Mouse (Mus musculus) adrenal gland, postnatal 4 days (tissue): ENCODE measurements around the gene Ror1. TPM values are rescaled to one million over a fixed set of nuclear protein-coding genes. Genes with fewer than 3 reads are reported as not detected.

ENCODE experiments used
- DNase-seq, 2 experiments: peaks; one replicate each; pipeline ENCODE4 v3.0.0; 2021 to 2022; ENCODE audit warnings: low spot score in 2 of 2, mixed read lengths in 2 of 2
- total RNA-seq, 2 experiments: library from RNA; stranded (reverse); gene quantifications; 2 replicates each; pipeline ENCODE4 v1.2.3; 2021

Ror1 gene
- total RNA-seq, 2 experiments from 2014 or later: 12.0 to 13.6 TPM

- no peak for DNase-seq
Observed at GRCm38 (mm10) chr4:100436169-100436547, 340.6 kb downstream of the Ror1 start.

GRCm38 (mm10) chr4:100446897-100447296 lies 351.3 kb downstream of the Ror1 start:
- no peak for DNase-seq

GRCm38 (mm10) chr4:100462493-100463120 lies 367.0 kb downstream of the Ror1 start:
- no peak for DNase-seq

- DNase-seq: peak; percentile 10 to 12
Observed at GRCm38 (mm10) chr4:100478592-100479321, 383.2 kb downstream of the Ror1 start, which contains the start of gene Ube2u. TSS of gene Ube2u (plus strand) at chr4:100478849.

- no peak for DNase-seq
Observed at GRCm38 (mm10) chr4:100488447-100488846, 392.9 kb downstream of the Ror1 start.

Other genes with a start within 250 kb of the Ror1 start
- gene Pgm1, start 166.4 kb upstream of the Ror1 start, total RNA-seq: 10 to 100 TPM; 86.5 to 99.5 TPM
- gene Itgb3bp, start 166.0 kb upstream of the Ror1 start, total RNA-seq: 10 to 100 TPM; 11.1 to 11.6 TPM